Mouse (Mus musculus): ENCODE results near the gene Ccnl2. TPM values are rescaled to one million over a fixed set of nuclear protein-coding genes. Genes with fewer than 3 reads are reported as not detected.

The Ccnl2 gene
- 55.5 TPM for polyA plus RNA-seq (2021)

DNA sequence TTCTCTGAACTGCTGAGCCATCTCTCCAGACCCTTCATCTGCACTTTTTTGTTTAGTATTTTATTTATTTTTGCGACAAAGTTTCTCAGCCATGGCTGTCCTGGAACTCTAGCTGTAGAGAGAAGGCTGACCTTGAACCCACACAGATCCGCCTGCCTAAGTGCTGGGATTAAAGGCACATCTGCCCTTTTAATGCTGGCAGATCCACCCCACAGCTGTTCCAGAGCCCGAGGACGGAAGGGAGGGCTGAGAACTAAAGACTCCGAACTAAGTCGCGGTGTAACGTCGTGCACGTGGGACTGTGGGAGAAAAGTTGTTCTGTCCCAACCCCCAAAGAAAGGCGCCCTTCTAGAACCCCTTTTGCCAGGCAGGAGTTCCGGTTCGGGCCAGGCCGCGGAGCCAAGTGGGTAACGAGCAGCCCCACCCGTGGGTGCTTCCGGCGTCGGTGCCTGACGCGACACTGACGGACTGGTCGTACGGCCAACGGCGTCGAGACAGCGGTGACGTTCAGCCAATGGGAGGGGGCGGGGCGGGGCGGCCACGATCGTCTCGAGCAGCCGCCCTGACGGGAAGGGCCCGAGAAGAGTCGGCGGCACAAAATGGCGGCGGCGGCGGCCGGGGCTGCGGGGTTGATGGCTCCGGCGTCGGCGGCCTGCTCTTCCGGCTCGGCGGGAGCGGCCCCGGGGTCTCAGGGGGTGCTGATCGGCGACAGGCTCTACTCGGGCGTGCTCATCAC is at the start of gene Ccnl2:
Gene Ccnl2, plus strand, starts transcription at position 561 of the 736 bp plus-strand sequence.
- no peak for TF ChIP-seq CTCF (IDR thresholded peaks at IDR 0.05)
- DNase-seq (ENCODE audit: low read depth, low spot score) (peak; percentile 80), ATAC-seq (peak; percentile 92)
- H3K27me3 ChIP-seq = no peaks in the 10 kb centered on the region
- POLR2A ChIA-PET = interaction anchor here (0.7 to 1.0 kb wide), 2 partner anchors 8 to 12 kb away, joined by 3 to 4 read pairs; no protein-coding TSS in a partner anchor
- CTCF ChIA-PET = interaction anchor here (1.4 to 1.6 kb wide), 2 partner anchors 9 kb away, joined by 3 to 4 read pairs; partner anchors contain the start of gene Mrpl20
- in situ Hi-C loops (cut with MboI; ENCODE audit: low pct_unique_long_range_greater_than_20kb) = no loop called here

- DNase-seq (ENCODE audit: low read depth, low spot score) = no peak
- no peak for ATAC-seq
- TF ChIP-seq CTCF (IDR thresholded peaks at IDR 0.05) = no peak
- in situ Hi-C loops (cut with MboI; ENCODE audit: low pct_unique_long_range_greater_than_20kb) = no loop called here
- H3K27me3 ChIP-seq = no peaks in the 10 kb centered on the region
- CTCF ChIA-PET = no interaction called here
- POLR2A ChIA-PET = no interaction called here
Measured at GRCm38 (mm10) chr4:155769496-155769879, 42.8 kb upstream of the Ccnl2 start.

- ChIA-PET CTCF (interaction anchor here (1.0 to 1.4 kb wide), 2 partner anchors 11 to 14 kb away, joined by 4 read pairs; no protein-coding TSS in a partner anchor), POLR2A (no interaction called here)
- in situ Hi-C loops (cut with MboI; ENCODE audit: low pct_unique_long_range_greater_than_20kb) = loop anchor here (10.0 kb wide), 1 partner anchor 285 kb away; no protein-coding TSS in a partner anchor
- ATAC-seq (peak; percentile 67), DNase-seq (ENCODE audit: low read depth, low spot score) (no peak)
- no peak for TF ChIP-seq CTCF (IDR thresholded peaks at IDR 0.05)
- H3K27me3 ChIP-seq = no peaks in the 10 kb centered on the region
Measured at GRCm38 (mm10) chr4:155769880-155770512, 42.3 kb upstream of the Ccnl2 start.

- POLR2A ChIA-PET = no interaction called here
- no peaks in the 10 kb centered on the region for H3K27me3 ChIP-seq
- ATAC-seq (no peak), DNase-seq (ENCODE audit: low read depth, low spot score) (no peak)
- CTCF ChIA-PET = interaction anchor here (1.0 to 1.4 kb wide), 2 partner anchors 11 to 13 kb away, joined by 4 read pairs; no protein-coding TSS in a partner anchor
- TF ChIP-seq CTCF (IDR thresholded peaks at IDR 0.05) = no peak
- in situ Hi-C loops (cut with MboI; ENCODE audit: low pct_unique_long_range_greater_than_20kb) = loop anchor here (10.0 kb wide), 1 partner anchor 286 kb away; no protein-coding TSS in a partner anchor
Measured at GRCm38 (mm10) chr4:155770626-155771025, 41.7 kb upstream of the Ccnl2 start.

DNA sequence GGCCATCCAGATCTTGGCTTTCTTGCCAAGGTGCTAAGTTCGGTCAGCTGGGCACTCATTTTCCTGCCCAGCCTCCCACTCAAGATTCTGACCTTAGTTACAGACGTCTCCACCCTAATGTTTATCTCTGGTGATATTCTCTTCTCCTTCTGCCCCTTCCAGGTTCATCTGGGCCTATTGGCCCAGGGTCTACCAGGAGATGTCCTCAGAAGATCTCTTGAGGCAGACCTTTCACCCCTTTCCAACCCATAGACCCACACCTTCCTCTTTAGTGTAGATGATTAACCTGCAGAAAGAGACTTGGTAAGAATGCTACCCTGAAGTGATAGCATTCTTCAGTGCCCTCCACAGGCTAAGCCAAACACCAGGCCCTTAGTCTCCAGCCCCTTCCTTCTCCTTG is 40.6 kb upstream of the Ccnl2 start:
- CTCF ChIA-PET = no interaction called here
- no peaks in the 10 kb centered on the region for H3K27me3 ChIP-seq
- in situ Hi-C loops (cut with MboI; ENCODE audit: low pct_unique_long_range_greater_than_20kb) = loop anchor here (10.0 kb wide), 1 partner anchor 287 kb away; no protein-coding TSS in a partner anchor
- no peak for ATAC-seq
- TF ChIP-seq CTCF (IDR thresholded peaks at IDR 0.05) = no peak
- POLR2A ChIA-PET = no interaction called here
- DNase-seq (ENCODE audit: low read depth, low spot score) = no peak

- in situ Hi-C loops (cut with MboI; ENCODE audit: low pct_unique_long_range_greater_than_20kb) = loop anchor here (10.0 kb wide), 1 partner anchor 288 kb away; no protein-coding TSS in a partner anchor
- ATAC-seq = no peak
- no peak for TF ChIP-seq CTCF (IDR thresholded peaks at IDR 0.05)
- POLR2A ChIA-PET = interaction anchor here (0.6 kb wide), 1 partner anchor 12 kb away, joined by 3 read pairs; the partner anchor contains the start of gene Atad3a
- no peaks in the 10 kb centered on the region for H3K27me3 ChIP-seq
- DNase-seq (ENCODE audit: low read depth, low spot score) = no peak
- CTCF ChIA-PET = no interaction called here
Measured at GRCm38 (mm10) chr4:155772786-155773185, 39.5 kb upstream of the Ccnl2 start.

- DNase-seq (ENCODE audit: low read depth, low spot score) = no peak
- no peaks in the 10 kb centered on the region for H3K27me3 ChIP-seq
- ChIA-PET POLR2A (no interaction called here), CTCF (no interaction called here)
- no peak for TF ChIP-seq CTCF (IDR thresholded peaks at IDR 0.05)
- in situ Hi-C loops (cut with MboI; ENCODE audit: low pct_unique_long_range_greater_than_20kb) = loop anchor here (10.0 kb wide), 1 partner anchor 289 kb away; no protein-coding TSS in a partner anchor
- ATAC-seq = no peak
Measured at GRCm38 (mm10) chr4:155773335-155774078, 38.8 kb upstream of the Ccnl2 start.

GRCm38 (mm10) chr4:155774280-155774754 is 38.0 kb upstream of the Ccnl2 start, which contains the start of gene Vwa1:
Gene Vwa1 (minus strand): TSS chr4:155774698.
- CTCF ChIA-PET = interaction anchor here (1.4 kb wide), 1 partner anchor 16 kb away, joined by 4 read pairs; no protein-coding TSS in a partner anchor
- POLR2A ChIA-PET = no interaction called here
- no peak for TF ChIP-seq CTCF (IDR thresholded peaks at IDR 0.05)
- in situ Hi-C loops (cut with MboI; ENCODE audit: low pct_unique_long_range_greater_than_20kb) = loop anchor here (10.0 kb wide), 1 partner anchor 290 kb away; no protein-coding TSS in a partner anchor
- no peaks in the 10 kb centered on the region for H3K27me3 ChIP-seq
- DNase-seq (ENCODE audit: low read depth, low spot score) (no peak), ATAC-seq (no peak)

DNA sequence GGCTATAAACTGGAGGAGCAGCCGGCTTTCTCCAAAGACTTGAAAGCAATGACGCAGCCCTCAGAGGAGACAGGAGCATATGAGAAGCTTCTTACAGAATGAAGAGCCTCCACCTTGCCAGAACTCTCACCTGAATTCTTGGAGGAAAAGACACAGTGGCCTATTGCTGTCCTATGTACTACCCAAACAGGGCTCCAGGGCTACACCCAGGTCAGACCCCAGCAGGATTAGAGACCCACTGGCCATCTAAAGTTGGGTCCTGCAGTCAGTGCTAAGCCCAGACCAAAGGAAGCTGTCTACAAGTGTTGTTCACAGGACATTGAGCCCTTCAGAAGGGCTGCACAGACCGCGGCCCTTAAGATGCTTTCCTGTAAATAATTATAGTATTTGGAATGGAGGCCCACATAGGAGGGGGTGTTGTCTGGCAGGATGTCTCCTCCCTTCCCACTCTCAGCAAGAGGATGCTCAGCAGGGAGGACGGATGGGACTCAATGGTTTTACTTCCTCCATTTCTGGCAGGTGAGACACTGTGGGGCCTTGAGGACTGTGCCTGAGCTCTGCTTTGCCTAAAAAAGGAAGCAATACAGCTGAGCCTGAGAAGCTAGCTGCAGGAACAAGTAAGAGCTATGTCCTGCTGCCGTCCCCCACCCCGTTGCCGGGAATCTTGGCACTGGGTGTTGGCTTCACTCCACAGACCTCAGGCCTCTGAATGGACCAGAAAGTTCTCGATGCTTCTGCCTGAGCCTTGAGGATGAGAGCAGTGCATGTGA is 37.1 kb upstream of the Ccnl2 start:
- no peak for TF ChIP-seq CTCF (IDR thresholded peaks at IDR 0.05)
- in situ Hi-C loops (cut with MboI; ENCODE audit: low pct_unique_long_range_greater_than_20kb) = loop anchor here (10.0 kb wide), 1 partner anchor 290 kb away; no protein-coding TSS in a partner anchor
- no peaks in the 10 kb centered on the region for H3K27me3 ChIP-seq
- POLR2A ChIA-PET = interaction anchor here (1.2 kb wide), 1 partner anchor 8 kb away, joined by 3 read pairs; no protein-coding TSS in a partner anchor
- DNase-seq (ENCODE audit: low read depth, low spot score) (no peak), ATAC-seq (no peak)
- CTCF ChIA-PET = interaction anchor here (0.9 to 1.4 kb wide), 2 partner anchors 8 to 16 kb away, joined by 4 read pairs; no protein-coding TSS in a partner anchor

All from Patski (cell line).